Mouse (Mus musculus) brain, embryonic 14.5 days (tissue): ENCODE measurements at regions not wholly inside any gene's neighbourhood (a gene's known extent, or its start where the extent isn't known, plus 50 kb on each side); places are given as distances from the start of the nearest gene placed in this dataset.

Experiments
- DNase-seq: peaks from one replicate; pipeline ENCODE4 v3.0.0-alpha.2; 2011; ENCODE audit warnings: low read depth
- CTCF ChIP-seq: fragments of 200-500 bp; IDR thresholded peaks from 2 replicates; pipeline ENCODE4 v1.5.1; 2012; ENCODE audit warnings: inconsistent platforms, mild to moderate bottlenecking, moderate library complexity, borderline replicate concordance; ENCODE audit not compliant: insufficient read depth, insufficient read length; ENCODE audit errors: extremely low read depth
- POLR2A ChIP-seq: fragments of 200-500 bp; IDR thresholded peaks from 2 replicates; pipeline ENCODE4 v1.6.1; 2012; ENCODE audit warnings: mild to moderate bottlenecking, inconsistent platforms, borderline replicate concordance; ENCODE audit not compliant: poor library complexity, insufficient read depth, insufficient read length, severe bottlenecking; ENCODE audit errors: extremely low read depth

DNA sequence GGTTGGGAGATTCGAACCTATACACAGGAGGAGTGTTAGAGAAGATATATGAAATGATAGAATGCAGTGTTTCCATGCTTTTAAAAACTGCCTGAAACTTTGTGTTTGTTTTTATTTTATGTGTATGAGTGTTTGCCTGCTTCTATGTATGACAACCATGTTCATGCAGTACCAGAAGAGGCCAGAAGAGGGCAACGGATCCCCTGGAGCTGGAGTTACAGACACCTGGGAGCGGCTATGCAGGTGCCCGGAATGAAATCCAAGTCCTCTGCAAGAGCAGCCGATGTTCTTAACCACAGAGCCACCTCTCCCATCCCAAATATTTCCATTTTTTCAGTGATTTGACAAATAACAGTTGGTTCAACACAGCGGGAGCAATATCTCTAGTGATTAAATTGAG is 247.5 kb upstream of the Dio3 start:
- no peak for DNase-seq
- peak; percentile 58; the same call in 1 of the 2 replicates for TF ChIP-seq CTCF
- TF ChIP-seq POLR2A, result no peak

DNA sequence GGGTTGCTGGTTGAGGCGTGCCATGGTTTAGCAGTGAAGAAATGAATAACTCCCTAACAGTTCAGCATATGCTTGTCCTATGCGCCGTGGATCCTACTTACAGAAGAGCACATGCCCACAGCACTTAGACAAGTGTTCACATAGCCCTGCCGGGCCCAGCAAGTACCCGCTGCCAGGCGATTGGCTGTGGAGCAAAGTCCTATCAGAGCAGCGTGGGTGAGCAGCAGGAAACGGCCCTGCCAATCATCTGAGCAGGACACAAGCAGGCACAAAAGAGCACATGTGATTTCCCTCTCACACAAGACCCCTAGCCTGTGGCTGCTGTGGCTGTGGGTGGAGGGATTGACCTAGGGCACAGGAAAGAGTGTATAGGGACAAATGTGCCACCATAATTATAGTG is 243.7 kb upstream of the Dio3 start:
- TF ChIP-seq POLR2A (no peak), CTCF (no peak)
- DNase-seq, result no peak

DNA sequence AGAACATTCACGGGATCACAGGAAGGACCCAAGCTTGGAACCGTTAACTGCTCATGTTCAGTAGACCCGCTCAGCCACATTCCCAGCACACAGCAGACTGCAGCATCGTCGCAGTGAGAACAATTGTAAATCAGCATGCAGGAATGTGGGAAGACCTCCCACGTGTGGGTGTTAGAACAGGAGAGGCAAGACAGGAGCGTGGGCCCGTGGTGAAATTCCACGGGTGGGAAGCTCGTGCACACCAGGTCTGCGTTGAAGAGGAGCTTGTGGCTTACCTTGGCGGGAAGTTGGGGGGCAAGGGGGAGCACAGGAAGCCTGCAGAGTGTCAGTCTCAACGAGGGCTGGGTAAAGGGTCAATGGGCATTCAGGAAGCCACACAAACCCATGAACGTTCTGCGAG is 238.2 kb upstream of the Dio3 start:
- TF ChIP-seq CTCF, result no peak
- TF ChIP-seq POLR2A, result no peak
- DNase-seq, result no peak

DNA sequence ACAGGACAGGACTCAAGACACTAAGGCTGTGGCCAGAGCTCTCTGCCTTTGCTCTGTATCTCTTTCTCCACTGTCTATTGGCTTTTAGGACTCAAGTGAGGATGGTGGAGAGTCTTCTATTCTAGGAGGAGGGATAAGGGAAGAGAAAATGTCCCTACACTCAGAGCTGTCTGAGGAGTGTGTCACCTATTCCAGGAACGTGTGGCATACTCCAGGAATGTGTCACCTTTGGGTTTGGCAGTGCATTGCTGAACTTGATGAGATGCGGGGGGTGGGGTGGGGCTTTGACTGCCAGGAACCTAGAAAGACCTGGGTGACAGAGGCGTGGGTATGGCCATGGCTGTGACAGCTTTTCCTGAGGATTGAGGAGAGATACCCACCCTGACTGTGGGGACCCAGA is 237.1 kb upstream of the Dio3 start:
- TF ChIP-seq POLR2A, result no peak
- TF ChIP-seq CTCF, result no peak
- no peak for DNase-seq

DNA sequence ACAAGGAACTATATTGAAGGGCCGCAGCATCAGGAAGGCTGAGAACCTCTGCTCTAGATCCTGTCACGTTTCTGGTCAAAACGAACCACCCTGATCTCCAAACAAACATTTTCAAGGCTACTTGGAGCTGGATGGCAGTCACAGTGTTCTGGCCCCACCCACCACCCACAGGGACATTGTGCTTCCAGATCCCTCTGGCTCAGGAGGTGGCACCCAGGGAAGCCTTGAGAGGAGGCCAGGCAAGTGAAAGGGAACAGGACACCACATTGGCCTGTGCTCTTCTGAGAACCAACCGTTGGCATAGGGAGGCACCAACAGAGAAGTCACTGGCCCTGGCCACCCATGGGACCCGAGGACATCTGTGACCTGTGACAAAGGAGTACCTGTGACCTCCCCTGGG is 234.6 kb upstream of the Dio3 start:
- TF ChIP-seq CTCF (no peak), POLR2A (no peak)
- no peak for DNase-seq

DNA sequence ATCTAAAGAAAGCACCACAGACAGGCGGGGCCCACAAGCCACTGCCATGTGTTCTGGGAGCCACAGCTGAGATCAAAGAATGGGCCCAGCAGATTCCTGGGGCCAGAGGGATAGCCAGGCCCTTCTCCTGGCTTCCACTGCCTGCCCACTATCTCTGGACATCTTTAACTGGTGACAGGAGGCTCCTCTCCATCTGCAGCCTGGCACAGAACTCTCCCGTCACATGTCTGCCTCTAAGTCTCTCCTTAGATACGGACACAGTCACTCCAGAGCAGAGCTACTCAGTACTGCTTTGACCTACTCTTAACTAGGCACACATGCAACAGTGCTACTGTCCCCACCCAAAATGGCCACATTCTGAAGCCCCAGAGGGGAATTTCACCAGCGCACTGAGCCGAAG is 234.1 kb upstream of the Dio3 start:
- TF ChIP-seq POLR2A (no peak), CTCF (no peak)
- DNase-seq, result no peak

DNA sequence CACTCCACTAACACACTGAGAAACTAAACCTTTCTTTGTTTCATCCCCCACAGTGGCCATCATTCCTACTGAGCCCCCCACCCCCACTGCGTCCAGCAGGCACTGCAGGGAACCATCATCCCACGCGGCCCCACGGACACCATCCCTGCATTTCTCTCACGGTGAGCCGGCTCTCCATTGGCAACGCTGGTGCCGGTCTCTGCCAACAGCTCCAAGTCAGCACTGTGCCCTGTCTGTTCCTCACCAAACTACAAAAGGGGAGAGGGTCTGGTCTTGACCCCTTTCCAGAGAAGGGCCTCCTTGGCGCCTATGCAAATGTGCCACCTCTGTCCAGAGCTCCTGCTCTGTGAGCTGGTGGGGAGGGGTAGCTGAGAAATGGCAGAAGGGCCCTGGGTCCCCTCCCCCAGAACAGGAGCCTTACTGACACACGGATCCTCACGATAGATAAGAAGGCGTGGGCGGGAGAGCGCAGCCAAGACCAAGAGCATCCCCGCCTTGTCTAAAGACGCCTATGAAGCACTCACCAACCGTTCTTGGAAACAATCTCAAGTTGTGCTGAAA is 233.0 kb upstream of the Dio3 start:
- TF ChIP-seq CTCF (no peak), POLR2A (no peak)
- DNase-seq, result no peak

DNA sequence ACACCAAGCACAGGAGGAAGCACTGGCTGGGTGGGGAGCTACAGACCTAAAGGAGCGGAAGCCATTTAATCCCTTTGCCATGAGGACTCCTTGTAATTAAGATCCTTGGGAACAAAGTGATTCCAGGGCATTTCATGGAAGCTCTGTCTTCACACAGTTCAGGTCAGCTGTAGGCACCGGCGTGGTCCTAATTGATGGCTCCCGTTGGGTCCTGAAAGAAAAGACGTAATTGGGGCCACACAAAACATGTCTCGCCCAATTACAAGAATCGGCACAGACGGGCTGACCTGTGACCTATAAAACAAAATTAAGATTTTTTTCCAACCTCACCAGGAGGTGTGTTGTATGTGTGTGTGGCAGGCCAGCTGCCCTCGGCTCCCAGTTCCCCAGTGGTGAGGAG is 232.3 kb upstream of the Dio3 start:
- no peak for TF ChIP-seq CTCF
- TF ChIP-seq POLR2A, result no peak
- no peak for DNase-seq

DNA sequence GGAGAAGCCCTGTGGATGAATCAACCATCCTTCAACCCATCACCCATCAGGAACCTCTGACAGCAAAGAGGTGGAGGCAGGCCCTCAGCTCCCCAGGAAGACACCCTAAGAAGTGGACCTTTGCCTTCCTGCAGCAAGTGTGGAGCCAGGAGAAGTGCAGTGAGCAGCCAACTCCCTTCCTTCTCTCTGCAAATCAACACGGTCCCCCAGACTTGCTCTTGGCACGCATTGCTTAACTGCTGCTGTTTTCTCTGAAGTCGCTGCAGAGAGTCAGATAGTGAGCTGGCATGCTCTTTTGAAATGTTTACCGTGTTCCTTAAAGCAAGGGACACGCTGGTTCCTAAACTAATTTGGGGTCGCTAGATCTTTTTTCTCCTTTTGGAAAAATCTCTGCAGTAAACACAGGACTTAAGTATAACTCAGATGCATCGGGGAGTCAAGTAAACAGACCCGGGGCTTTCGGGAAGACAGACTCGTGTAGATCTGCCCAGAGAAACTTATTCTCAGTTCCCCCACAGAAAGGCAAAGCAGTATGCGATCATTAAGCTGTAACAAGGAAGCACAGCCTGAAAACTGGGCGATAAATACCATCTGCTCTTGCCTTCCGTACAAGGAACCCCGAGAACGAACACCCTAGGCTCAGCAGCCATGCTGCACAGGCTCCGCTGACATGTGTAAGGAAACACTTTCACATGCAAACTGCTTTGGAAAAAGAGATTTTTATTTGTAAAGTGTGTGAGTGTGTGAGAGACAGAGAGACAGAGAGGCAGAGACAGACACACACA is 231.2 kb upstream of the Dio3 start:
- no peak for TF ChIP-seq CTCF
- TF ChIP-seq POLR2A, result no peak
- peak; percentile 73 for DNase-seq

DNA sequence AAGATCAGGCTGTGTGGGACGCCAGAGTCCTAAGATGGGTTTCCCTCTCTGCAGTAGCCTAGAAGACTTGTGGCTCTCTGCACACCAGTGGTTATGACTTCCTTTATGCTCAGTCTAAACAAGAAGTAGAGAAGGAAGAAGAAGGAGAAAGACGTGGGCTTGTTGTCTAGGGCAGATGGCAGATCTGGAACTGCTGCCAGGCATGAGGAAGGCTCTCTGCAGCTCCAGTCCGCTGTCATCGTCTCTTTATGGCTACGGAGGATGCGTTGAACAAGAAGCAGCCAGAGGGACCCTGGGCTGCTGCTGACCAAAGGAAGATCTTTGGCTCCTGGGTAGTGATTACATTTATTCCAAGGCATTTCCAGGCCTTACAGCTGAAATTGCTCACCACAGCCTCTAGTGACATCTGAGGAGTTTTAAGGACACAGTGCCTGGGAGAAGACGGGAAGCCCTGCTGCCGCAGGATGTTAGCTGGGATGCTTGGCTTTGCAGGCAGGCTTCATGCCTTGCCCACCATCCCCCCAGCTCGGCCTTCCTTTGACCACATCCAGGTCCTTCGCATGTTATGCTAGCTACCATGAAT is 229.6 kb upstream of the Dio3 start:
- DNase-seq, result no peak
- no peak for TF ChIP-seq POLR2A
- no peak for TF ChIP-seq CTCF

DNA sequence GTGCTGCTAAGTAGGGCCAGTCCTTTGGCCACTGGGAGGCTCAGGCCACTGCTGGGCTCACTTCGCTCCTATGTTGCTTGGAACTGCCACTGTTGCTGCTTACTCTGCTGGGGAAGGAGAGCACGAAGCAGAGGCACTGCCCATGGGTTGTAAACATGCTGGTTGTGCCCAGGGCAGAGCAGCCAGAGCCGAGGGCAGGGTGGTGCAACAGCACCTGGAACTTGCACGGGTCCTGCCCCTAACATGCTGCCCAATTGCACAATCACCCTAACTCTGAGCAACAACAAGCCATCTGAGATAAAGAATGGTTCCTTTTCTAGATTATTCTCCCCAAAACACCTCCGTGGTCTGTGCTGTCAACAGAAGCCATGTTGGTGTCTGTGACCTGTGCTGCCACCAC is 219.5 kb upstream of the Dio3 start:
- DNase-seq, result no peak
- TF ChIP-seq CTCF (no peak), POLR2A (no peak)

DNA sequence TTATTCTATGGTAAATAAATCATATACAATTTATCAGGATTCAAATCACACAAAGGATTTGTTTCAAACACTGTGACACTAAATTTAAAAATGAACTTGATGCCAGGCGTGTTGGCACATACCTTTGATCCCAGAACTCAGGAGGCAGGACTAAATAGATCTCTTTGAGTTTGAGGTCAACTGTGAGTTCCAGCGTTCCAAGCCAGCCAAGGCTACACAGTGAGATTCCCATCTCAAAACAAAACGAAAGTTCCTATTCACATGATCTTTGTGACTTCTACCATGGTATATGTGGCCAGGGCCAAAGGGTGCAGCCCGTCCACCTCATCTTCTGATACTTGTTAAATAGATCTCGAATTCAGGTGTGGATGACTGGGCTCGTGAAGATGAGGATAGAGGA is 216.9 kb upstream of the Dio3 start:
- no peak for DNase-seq
- TF ChIP-seq POLR2A, result no peak
- TF ChIP-seq CTCF, result no peak

DNA sequence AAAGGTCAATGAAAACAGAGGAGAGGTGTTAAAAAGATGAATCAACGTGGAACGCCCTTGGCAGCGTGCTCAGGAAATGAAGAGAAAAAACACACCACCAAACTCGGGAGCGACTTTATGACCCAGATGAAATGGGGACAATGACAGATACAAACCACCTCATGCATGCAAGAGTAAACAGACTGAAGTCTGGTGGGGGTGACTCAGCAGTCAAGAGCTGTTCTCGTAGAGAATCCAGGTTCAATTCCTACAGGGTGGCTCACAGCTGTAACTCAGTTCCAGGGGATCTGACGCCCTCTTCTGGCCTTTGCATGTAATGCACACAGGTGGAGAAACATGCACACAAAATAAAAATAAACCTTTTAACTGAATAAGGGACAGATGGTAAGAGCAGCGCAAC is 215.9 kb upstream of the Dio3 start:
- TF ChIP-seq CTCF (no peak), POLR2A (no peak)
- no peak for DNase-seq

DNA sequence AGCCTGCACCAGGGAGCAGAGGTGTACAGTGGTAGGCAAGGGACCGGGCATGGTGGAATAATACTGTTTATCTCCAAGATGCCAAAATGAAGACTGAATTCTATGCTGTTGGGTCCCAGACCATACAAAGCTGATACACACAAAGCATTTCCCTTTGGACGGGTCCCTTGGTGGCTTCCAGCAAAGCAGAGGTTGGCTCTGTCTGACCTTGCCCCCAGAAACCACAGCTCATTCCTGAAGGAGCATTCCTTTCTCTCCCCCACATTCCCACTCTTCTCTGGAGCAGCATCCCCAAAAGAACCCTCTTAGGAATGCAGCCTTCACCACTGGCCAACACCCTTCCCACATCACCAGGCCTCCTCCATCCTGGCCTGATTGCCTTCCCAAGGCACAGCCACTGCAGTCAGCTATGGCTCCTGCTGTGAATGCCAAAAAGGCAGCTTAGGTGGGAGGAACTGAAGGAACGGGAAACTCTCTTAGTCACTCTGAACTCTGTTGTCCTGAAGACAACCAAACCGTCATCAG is 212.4 kb upstream of the Dio3 start:
- TF ChIP-seq POLR2A (no peak), CTCF (no peak)
- DNase-seq, result no peak

DNA sequence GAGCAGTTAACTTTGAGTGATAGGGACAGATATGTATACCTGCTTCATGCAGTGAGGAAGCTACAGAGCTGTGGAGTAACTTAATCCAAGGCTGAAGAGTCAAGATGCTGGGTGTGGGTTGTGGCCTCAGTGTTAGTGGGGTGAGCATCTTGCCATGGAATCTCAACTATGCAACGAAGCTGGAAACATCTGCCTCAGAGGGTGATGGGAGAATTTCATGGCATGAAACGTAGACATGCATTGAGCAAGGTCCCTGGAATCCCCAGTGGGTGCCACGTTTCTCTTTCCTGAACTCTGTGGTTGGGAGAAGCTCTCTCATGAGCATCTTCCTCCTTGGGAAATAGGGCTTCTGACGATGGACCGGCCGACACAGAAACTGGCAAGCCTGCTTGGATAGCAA is 208.4 kb upstream of the Dio3 start:
- DNase-seq, result no peak
- TF ChIP-seq CTCF (no peak), POLR2A (no peak)

DNA sequence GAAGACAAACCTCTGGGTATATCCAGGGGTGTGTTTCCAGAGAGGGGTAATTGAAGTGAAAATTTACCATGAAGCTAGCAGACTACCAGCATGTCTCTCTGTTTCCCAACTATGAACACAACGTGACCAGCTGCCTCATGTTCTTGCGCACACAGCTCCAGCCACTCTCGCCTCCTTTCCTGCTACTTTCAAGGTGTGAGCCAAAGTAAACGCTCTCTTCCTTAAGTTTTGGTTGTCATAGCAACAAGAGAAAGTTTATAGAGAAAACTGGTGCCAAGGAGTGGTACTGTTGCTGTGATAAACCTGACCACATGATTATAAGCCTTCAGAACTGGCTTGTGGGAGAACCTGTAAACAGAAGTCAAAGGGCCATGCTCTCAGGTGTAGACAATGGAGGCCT is 207.0 kb upstream of the Dio3 start:
- no peak for DNase-seq
- no peak for TF ChIP-seq POLR2A
- no peak for TF ChIP-seq CTCF
